Mouse (Mus musculus) E14TG2a.4 (cell line): ENCODE results near the gene Ttc30a1.

Experiments
- H3K27me3 ChIP-seq: 2 replicates; pipeline ENCODE4 v1.6.1; 2014; ENCODE audit warnings: low read length, control low read depth; ENCODE audit not compliant: insufficient read depth
- H3K36me3 ChIP-seq: 2 replicates; pipeline ENCODE4 v1.6.1; 2014; ENCODE audit warnings: low read length, control low read depth; ENCODE audit not compliant: insufficient read depth
- H3K4me1 ChIP-seq: replicated peaks from 2 replicates; pipeline ENCODE4 v1.6.1; 2014; ENCODE audit warnings: low read depth, low read length, control low read depth
- H3K4me3 ChIP-seq: replicated peaks from 2 replicates; pipeline ENCODE4 v1.5.1; 2014; ENCODE audit warnings: mild to moderate bottlenecking, low read length
- H3K9me3 ChIP-seq: 2 replicates; pipeline ENCODE4 v1.6.1; 2014; ENCODE audit warnings: low read length, control low read depth
- CTCF ChIP-seq: conservative IDR thresholded peaks from 2 replicates; pipeline ENCODE4 v1.5.1; 2014; ENCODE audit warnings: low read length
- NANOG ChIP-seq: IDR thresholded peaks from 2 replicates; pipeline ENCODE4 v1.6.1; 2014; ENCODE audit warnings: borderline replicate concordance, low read length, mixed read lengths
- POU5F1 ChIP-seq: IDR thresholded peaks from 2 replicates; pipeline ENCODE4 v1.6.1; 2014; ENCODE audit warnings: low read length, borderline replicate concordance

The Ttc30a1 gene

GRCm38 (mm10) chr2:75974131-75974530, 7.6 kb downstream of the Ttc30a1 start:
- peaks cover 6% of the 10 kb centered on the region for H3K4me1 ChIP-seq
- H3K36me3 ChIP-seq, result no peaks in the 10 kb centered on the region
- H3K9me3 ChIP-seq, result no peaks in the 10 kb centered on the region
- no peak for TF ChIP-seq NANOG
- no peak for TF ChIP-seq POU5F1
- TF ChIP-seq CTCF, result no peak
- H3K27me3 ChIP-seq, result no peaks in the 10 kb centered on the region
- no peak overlapping the region for H3K4me3 ChIP-seq

GRCm38 (mm10) chr2:75964972-75965371, 16.8 kb downstream of the Ttc30a1 start:
- H3K27me3 ChIP-seq, result no peaks in the 10 kb centered on the region; the same call in 1 of the 2 replicates
- H3K9me3 ChIP-seq, result no peaks in the 10 kb centered on the region
- no peak overlapping the region for H3K4me3 ChIP-seq
- no peaks in the 10 kb centered on the region for H3K36me3 ChIP-seq
- no peak for TF ChIP-seq POU5F1
- peak; percentile 48 for TF ChIP-seq CTCF
- no peak for TF ChIP-seq NANOG
- H3K4me1 ChIP-seq, result peaks cover 44% of the 10 kb centered on the region

- TF ChIP-seq NANOG (no peak), CTCF (peak; percentile 34), POU5F1 (no peak)
Observed at GRCm38 (mm10) chr2:75964512-75964911, 17.3 kb downstream of the Ttc30a1 start.

GRCm38 (mm10) chr2:75964051-75964450, 17.7 kb downstream of the Ttc30a1 start:
- peak overlapping the region; percentile 1; the same call in 1 of the 2 replicates for H3K4me3 ChIP-seq
- peaks cover 53% of the 10 kb centered on the region for H3K4me1 ChIP-seq
- H3K36me3 ChIP-seq, result no peaks in the 10 kb centered on the region
- H3K27me3 ChIP-seq, result no peaks in the 10 kb centered on the region; the same call in 1 of the 2 replicates
- no peaks in the 10 kb centered on the region for H3K9me3 ChIP-seq
- TF ChIP-seq NANOG (no peak), POU5F1 (no peak), CTCF (no peak)

More at GRCm38 (mm10) chr2:75964512-75964911, 17.3 kb downstream of the Ttc30a1 start:
- no peaks in the 10 kb centered on the region for H3K36me3 ChIP-seq
- peak overlapping the region; percentile 1; the same call in 1 of the 2 replicates for H3K4me3 ChIP-seq
- H3K27me3 ChIP-seq, result no peaks in the 10 kb centered on the region; the same call in 1 of the 2 replicates
- H3K4me1 ChIP-seq, result peaks cover 49% of the 10 kb centered on the region
- no peaks in the 10 kb centered on the region for H3K9me3 ChIP-seq

- H3K9me3 ChIP-seq, result no peaks in the 10 kb centered on the region
- no peaks in the 10 kb centered on the region; the same call in 1 of the 2 replicates for H3K27me3 ChIP-seq
- H3K4me3 ChIP-seq, result no peak overlapping the region
- no peak for TF ChIP-seq CTCF
- no peak for TF ChIP-seq NANOG
- no peak for TF ChIP-seq POU5F1
- no peaks in the 10 kb centered on the region for H3K36me3 ChIP-seq
- H3K4me1 ChIP-seq, result peaks cover 61% of the 10 kb centered on the region
Observed at GRCm38 (mm10) chr2:75963211-75963840, 18.4 kb downstream of the Ttc30a1 start.

- no peaks in the 10 kb centered on the region for H3K9me3 ChIP-seq
- TF ChIP-seq NANOG (no peak; the same call in 1 of the 2 replicates), CTCF (no peak), POU5F1 (no peak)
- H3K4me1 ChIP-seq, result peaks cover 69% of the 10 kb centered on the region
- H3K36me3 ChIP-seq, result no peaks in the 10 kb centered on the region
- no peaks in the 10 kb centered on the region; the same call in 1 of the 2 replicates for H3K27me3 ChIP-seq
- peak overlapping the region; percentile 60 for H3K4me3 ChIP-seq
Observed at GRCm38 (mm10) chr2:75960366-75961330, 21.1 kb downstream of the Ttc30a1 start.

GRCm38 (mm10) chr2:75959850-75960365, 21.9 kb downstream of the Ttc30a1 start:
- H3K9me3 ChIP-seq, result no peaks in the 10 kb centered on the region
- no peak for TF ChIP-seq POU5F1
- TF ChIP-seq CTCF, result no peak
- TF ChIP-seq NANOG, result no peak
- H3K36me3 ChIP-seq, result no peaks in the 10 kb centered on the region
- peak overlapping the region; percentile 60 for H3K4me3 ChIP-seq
- H3K4me1 ChIP-seq, result peaks cover 72% of the 10 kb centered on the region
- H3K27me3 ChIP-seq, result no peaks in the 10 kb centered on the region; the same call in 1 of the 2 replicates

- Histone ChIP-seq H3K4me1 (peaks cover 66% of the 10 kb centered on the region), H3K36me3 (no peaks in the 10 kb centered on the region), H3K27me3 (no peaks in the 10 kb centered on the region; the same call in 1 of the 2 replicates), H3K4me3 (peak overlapping the region; percentile 60), H3K9me3 (no peaks in the 10 kb centered on the region)
- no peak for TF ChIP-seq POU5F1
- no peak for TF ChIP-seq NANOG
- TF ChIP-seq CTCF, result no peak
Observed at GRCm38 (mm10) chr2:75959183-75959849, 22.5 kb downstream of the Ttc30a1 start.
